Comparison of ENCODE assay signal across 7 mouse cellular contexts in genomic region chr14:72300026-72300425, GRCm38 (mm10).
DNase-seq lines count a peak whose midpoint lies in the region; ATAC-seq lines count a peak whose summit lies in the region.

No protein-coding gene starts in this region.

- no peak for ATAC-seq in kidney, embryonic 16.5 days (ENCODE audit: low FRiP score, low TSS enrichment)
- ATAC-seq in embryonic facial prominence, embryonic 11.5 days (replicated peaks; ENCODE audit: insufficient number of reproducible peaks, low FRiP score, low TSS enrichment, low read depth), result no peak

- intact Hi-C loops in left cerebral cortex, postnatal 10 days (cut with DNase I), result no loop called here

- no peaks in the 10 kb centered on the region for H3K36me3 ChIP-seq in kidney, embryonic 16.5 days (ENCODE audit: insufficient read depth, low read length)
- H3K36me3 ChIP-seq in embryonic facial prominence, embryonic 11.5 days (replicated peaks; ENCODE audit: control insufficient read depth, insufficient read depth, low read depth, low read length), result no peaks in the 10 kb centered on the region

- H3K4me2 ChIP-seq in kidney, embryonic 16.5 days (replicated peaks; ENCODE audit: low read depth, low read length), result no peak overlapping the region
- no peak overlapping the region for H3K4me2 ChIP-seq in embryonic facial prominence, embryonic 11.5 days (ENCODE audit: low read depth, low read length)

- H3K4me1 ChIP-seq in kidney, embryonic 16.5 days (ENCODE audit: insufficient read depth, low read length), result peaks cover 9% of the 10 kb centered on the region; the same call in 1 of the 2 replicates
- no peaks in the 10 kb centered on the region for H3K4me1 ChIP-seq in embryonic facial prominence, embryonic 11.5 days (ENCODE audit: control insufficient read depth, insufficient read depth, low read length)

- 77% methylated on average over 1 of the region's 1 CpGs for WGBS in kidney, embryonic 16.5 days
- 68% methylated on average over 1 of the region's 1 CpGs for WGBS in embryonic facial prominence, embryonic 11.5 days

- no peaks in the 10 kb centered on the region for H3K9me3 ChIP-seq in kidney, embryonic 16.5 days (ENCODE audit: low read length)
- H3K9me3 ChIP-seq in embryonic facial prominence, embryonic 11.5 days (replicated peaks; ENCODE audit: control insufficient read depth, low read length), result no peaks in the 10 kb centered on the region

- DNase-seq in kidney, adult 8-10 months, result peak; percentile 8 to 39
- DNase-seq in ES-CJ7 (ENCODE audit: low read depth, low spot score) (peak; percentile 56), WW6 (ENCODE audit: low read depth, low spot score) (peak; percentile 7)
- DNase-seq in embryonic facial prominence, embryonic 11.5 days (ENCODE audit: low spot score), result peak; percentile 68
- peak; percentile 8 to 42 for DNase-seq in left cerebral cortex, postnatal 10 days (ENCODE audit: extremely low spot score in 1 of 2, low spot score in 2 of 2)
- peak; percentile 54 for DNase-seq in right cerebral cortex, postnatal 14 days

- H3K9ac ChIP-seq in kidney, embryonic 16.5 days (replicated peaks; ENCODE audit: low read length), result no peak overlapping the region
- no peak overlapping the region for H3K9ac ChIP-seq in embryonic facial prominence, embryonic 11.5 days (replicated peaks; ENCODE audit: low read length)

- no peaks in the 10 kb centered on the region for H3K27me3 ChIP-seq in kidney, embryonic 16.5 days (ENCODE audit: insufficient read depth, low read length)
- H3K27me3 ChIP-seq in embryonic facial prominence, embryonic 11.5 days (ENCODE audit: control insufficient read depth, insufficient read depth, low read length), result no peaks in the 10 kb centered on the region

- H3K4me3 ChIP-seq in kidney, embryonic 16.5 days (ENCODE audit: low read length), result no peak overlapping the region
- H3K4me3 ChIP-seq in embryonic facial prominence, embryonic 11.5 days (ENCODE audit: low read depth, low read length), result no peak overlapping the region

- H3K27ac ChIP-seq in kidney, embryonic 16.5 days (ENCODE audit: low read length), result no peak overlapping the region
- no peak overlapping the region for H3K27ac ChIP-seq in embryonic facial prominence, embryonic 11.5 days (replicated peaks; ENCODE audit: low read depth, low read length)

Comparison
In these comparisons a context has a peak if more than half of its experiments do, and no peak if none do; other contexts are left out.
1. DNase-seq: peak in every context shown above with its lines; median percentile 68 in embryonic facial prominence, embryonic 11.5 days; 56 in ES-CJ7; 54 in right cerebral cortex, postnatal 14 days; 25 in left cerebral cortex, postnatal 10 days; 24 in kidney, adult 8-10 months; 7 in WW6.